Mouse (Mus musculus) adrenal gland, adult 18-20 months (tissue): ENCODE data around the gene Smpd2. TPM values are rescaled to one million over a fixed set of nuclear protein-coding genes. Genes with fewer than 3 reads are reported as not detected.

Source experiments
- DNase-seq, 2 experiments: peaks; one replicate each; pipeline ENCODE4 v3.0.0; 2021 to 2022; ENCODE audit warnings: low spot score in 2 of 2
- total RNA-seq, 2 experiments: library from RNA; stranded (reverse); gene quantifications; 1 replicate in 1 of 2; 2 replicates in 1 of 2; pipeline ENCODE4 v1.2.3; 2021

Smpd2 gene
- total RNA-seq, 2 experiments from 2014 or later: 17.4 to 22.2 TPM

GRCm38 (mm10) chr10:41489294-41489693 lies 875 bp downstream of the Smpd2 start:
- no peak for DNase-seq

- no peak for DNase-seq
Observed at GRCm38 (mm10) chr10:41488877-41489276, 1.3 kb downstream of the Smpd2 start.

GRCm38 (mm10) chr10:41486506-41487170 lies 3.5 kb downstream of the Smpd2 start:
- no peak for DNase-seq

GRCm38 (mm10) chr10:41485778-41486177 lies 4.4 kb downstream of the Smpd2 start:
- no peak for DNase-seq

- DNase-seq: no peak
Observed at GRCm38 (mm10) chr10:41482446-41482845, 7.7 kb downstream of the Smpd2 start.

- no peak for DNase-seq
Observed at GRCm38 (mm10) chr10:41480938-41481880, 9.0 kb downstream of the Smpd2 start.

- no peak for DNase-seq
Observed at GRCm38 (mm10) chr10:41479961-41480360, 10.2 kb downstream of the Smpd2 start.

GRCm38 (mm10) chr10:41477278-41478181 lies 12.6 kb downstream of the Smpd2 start:
- no peak for DNase-seq

GRCm38 (mm10) chr10:41477018-41477277 lies 13.2 kb downstream of the Smpd2 start:
- DNase-seq: no peak

- peak; percentile 39 to 62 for DNase-seq
Observed at GRCm38 (mm10) chr10:41476171-41477017, 13.8 kb downstream of the Smpd2 start, which contains the start of gene Mical1. TSS of gene Mical1 (plus strand) at chr10:41476314.

- DNase-seq: no peak
Observed at GRCm38 (mm10) chr10:41474981-41475391, 15.2 kb downstream of the Smpd2 start.

GRCm38 (mm10) chr10:41473782-41474468 lies 16.2 kb downstream of the Smpd2 start:
- no peak for DNase-seq

GRCm38 (mm10) chr10:41472962-41473481 lies 17.1 kb downstream of the Smpd2 start:
- DNase-seq: no peak

- DNase-seq: no peak
Observed at GRCm38 (mm10) chr10:41472534-41472933, 17.6 kb downstream of the Smpd2 start.

GRCm38 (mm10) chr10:41470693-41471092 lies 19.5 kb downstream of the Smpd2 start:
- no peak for DNase-seq

GRCm38 (mm10) chr10:41467325-41467724 lies 22.8 kb downstream of the Smpd2 start:
- DNase-seq: no peak

GRCm38 (mm10) chr10:41464401-41464955 lies 25.7 kb downstream of the Smpd2 start:
- DNase-seq: no peak

- no peak for DNase-seq
Observed at GRCm38 (mm10) chr10:41461057-41461722, 29.0 kb downstream of the Smpd2 start.

- DNase-seq: no peak
Observed at GRCm38 (mm10) chr10:41460501-41460900, 29.7 kb downstream of the Smpd2 start.
